ENCODE assay signal across 8 mouse cellular contexts in the genomic region with DNA sequence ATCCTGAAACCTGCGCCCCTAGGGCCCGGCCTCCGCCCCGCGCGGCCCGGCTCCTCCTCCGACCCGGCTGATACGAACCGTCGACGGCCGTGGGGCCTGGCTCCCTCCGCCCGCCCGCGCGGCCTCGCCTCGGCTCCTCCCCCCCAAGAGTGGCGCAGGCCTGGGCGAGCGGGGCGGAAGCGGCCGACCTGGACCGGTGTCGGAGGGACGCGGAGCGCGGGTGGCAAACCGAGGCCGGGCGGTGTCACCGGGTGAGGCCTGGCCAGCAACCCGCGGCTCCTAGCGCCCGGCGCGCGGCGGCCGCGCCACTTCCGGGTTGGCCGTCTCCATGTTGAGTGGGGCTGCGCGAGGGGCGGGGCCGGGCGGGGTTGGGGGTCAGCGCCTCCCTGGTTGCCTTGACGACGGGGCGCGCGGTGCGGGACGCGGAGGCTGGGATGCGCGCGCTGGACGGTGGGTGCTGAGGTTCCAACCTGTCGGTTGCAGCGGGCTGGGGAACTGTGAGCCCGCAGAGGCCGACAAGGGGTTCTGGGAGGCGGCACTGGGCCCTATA. TPM values are rescaled to one million over a fixed set of nuclear protein-coding genes. Genes with fewer than 3 reads are reported as not detected.
DNase-seq lines count a peak whose midpoint lies in the region; ATAC-seq lines count a peak whose summit lies in the region.

A gene (minus strand): TSS at position 333 of the 550 bp plus-strand sequence.

- H3K4me1 ChIP-seq in intestine, embryonic 15.5 days (replicated peaks): no peaks in the 10 kb centered on the region

- intact Hi-C loops in left cerebral cortex, postnatal 14 days (cut with DNase I): loop anchor here (2.0 to 10.0 kb wide), 2 partner anchors 201 to 485 kb away; a partner anchor contains a TSS

- no peaks in the 10 kb centered on the region for H3K36me3 ChIP-seq in intestine, embryonic 15.5 days

- H3K4me2 ChIP-seq in intestine, embryonic 15.5 days (replicated peaks): peak within 1 kb of the TSS; percentile 80

- H3K9ac ChIP-seq in intestine, embryonic 15.5 days: peak within 1 kb of the TSS; percentile 87

- H3K27ac ChIP-seq in intestine, embryonic 15.5 days: peak within 1 kb of the TSS; percentile 87

- H3K27me3 ChIP-seq in intestine, embryonic 15.5 days (replicated peaks): no peaks in the 10 kb centered on the region

- no peaks in the 10 kb centered on the region for H3K9me3 ChIP-seq in intestine, embryonic 15.5 days

- H3K4me3 ChIP-seq in intestine, embryonic 15.5 days (replicated peaks): peak within 1 kb of the TSS; percentile 75

- under 1% methylated on average over 70 of the region's 72 CpGs for WGBS in intestine, embryonic 15.5 days

- peak; percentile 99 for ATAC-seq in intestine, embryonic 15.5 days
- ATAC-seq in megakaryocyte-erythroid progenitor cell, adult 5-6 weeks (replicated peaks; ENCODE audit: low FRiP score, low TSS enrichment, poor library complexity, severe bottlenecking): peak; percentile 96

- DNase-seq in adrenal gland, adult 18-20 months (ENCODE audit: low spot score in 2 of 2): peak; percentile 84 to 89
- peak; percentile 90 for DNase-seq in embryo, embryonic 10.5 days (ENCODE audit: low spot score)
- peak; percentile 89 for DNase-seq in gastrocnemius, postnatal 25 days
- peak; percentile 77 to 85 for DNase-seq in left cerebral cortex, postnatal 14 days (ENCODE audit: low spot score in 2 of 2)
- peak; percentile 90 for DNase-seq in right cerebral cortex, postnatal 14 days
- DNase-seq in urinary bladder, postnatal 25 days (ENCODE audit: low spot score): peak; percentile 81

RNA-seq across cellular contexts. Expression of the gene that starts here (rescaled TPM):
- 10 to 100 TPM; 11.3 to 11.4 TPM for total RNA-seq in adrenal gland, adult 18-20 months (2021)
- 1 to 10 TPM; 9.3 to 9.6 TPM for total RNA-seq in gastrocnemius, postnatal 25 days (2021)
- polyA plus RNA-seq in intestine, embryonic 15.5 days (2015; fragmentation: Nextera tagmentation; extraction: Ambion mirVana): 3.6 and 4.0 TPM in 2 replicates
- 10 to 100 TPM; 76.6 to 78.6 TPM for total RNA-seq in left cerebral cortex, postnatal 14 days (2021)
- total RNA-seq in megakaryocyte-erythroid progenitor cell, adult 5-6 weeks (2014; fragmentation: Nextera tagmentation): 5.6 and 10.9 TPM in 2 replicates
- total RNA-seq in megakaryocyte-erythroid progenitor cell, adult 5-6 weeks (2017): 9.3 and 14.4 TPM in 2 replicates

Comparison
In these comparisons a context has a peak if more than half of its experiments do, and no peak if none do; other contexts are left out.
1. Peak in every context shown above with its lines: DNase-seq, ATAC-seq, H3K4me3 ChIP-seq and H3K27ac ChIP-seq.
2. RNA of the gene that starts here (total RNA-seq): 76.6 to 78.6 TPM in left cerebral cortex, postnatal 14 days; 11.3 to 11.4 TPM in adrenal gland, adult 18-20 months, 9.3 to 9.6 TPM in gastrocnemius, postnatal 25 days and 5.6 to 14.4 TPM in megakaryocyte-erythroid progenitor cell, adult 5-6 weeks; every median in the first group is over 4 times any median in the second.